Mouse (Mus musculus) left cerebral cortex, postnatal 36 days (tissue): ENCODE results near the gene Il9r. TPM values are rescaled to one million over a fixed set of nuclear protein-coding genes. Genes with fewer than 3 reads are reported as not detected.
"Not testable (repeated sequence)": the region's sequence is repeated elsewhere in the genome, so short reads cannot be mapped to it uniquely, and the experiment has no call there.

ENCODE experiments used
- DNase-seq, 2 experiments: peaks; one replicate each; pipeline ENCODE4 v3.0.0; 2021 to 2022; ENCODE audit warnings: low spot score in 2 of 2, mixed read lengths in 1 of 2
- intact Hi-C: fragments of 180-260 bp; cut with DNase I; formaldehyde crosslinking; loops from one replicate; pipeline ENCODE4 v1.15.1; 2025
- total RNA-seq, 2 experiments: library from RNA; stranded (reverse); gene quantifications; 2 replicates each; pipeline ENCODE4 v1.2.3; 2021

Gene Il9r
- total RNA-seq, 2 experiments from 2014 or later, result not detected

DNA sequence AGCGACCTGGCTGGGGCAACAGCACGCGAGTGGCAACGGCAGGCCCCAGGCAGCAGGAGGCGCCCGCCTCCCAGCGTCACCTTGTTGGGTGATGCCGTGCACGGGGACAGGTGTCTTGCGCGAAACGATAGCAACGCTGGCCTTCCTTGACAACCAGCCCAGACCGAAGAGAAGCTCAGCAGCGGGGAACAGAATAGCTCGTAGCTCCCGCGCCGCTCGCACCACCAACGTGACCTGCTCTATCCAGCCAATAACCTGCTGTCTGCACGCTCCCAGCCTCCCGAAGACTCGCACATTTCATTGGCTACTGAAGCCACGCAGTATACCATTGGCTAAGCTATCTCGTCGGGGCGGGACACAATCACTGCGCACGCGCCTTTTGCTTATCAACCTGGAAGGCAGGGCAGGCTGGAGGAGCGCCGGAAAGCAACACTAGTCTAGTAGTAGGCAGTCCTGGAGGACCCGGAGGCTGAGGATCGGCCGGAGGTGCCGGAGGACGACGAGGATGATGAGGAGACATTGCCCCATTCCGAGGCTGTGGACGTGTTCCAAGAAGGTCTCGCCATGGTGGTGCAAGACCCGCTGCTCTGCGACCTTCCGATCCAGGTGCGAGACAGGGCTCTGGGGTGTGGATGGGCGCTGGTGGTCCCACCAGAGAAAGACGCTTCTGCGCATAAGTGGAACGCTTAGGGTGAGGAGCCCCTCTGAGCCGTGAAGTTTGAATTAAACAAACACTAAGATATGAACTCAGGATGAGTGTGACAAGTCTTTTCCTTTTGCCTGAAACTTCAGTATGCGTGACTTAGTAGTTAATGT is 5.2 kb upstream of the Il9r start, which contains the start of gene Snrnp25:
Gene Snrnp25, plus strand, starts transcription at position 358 of the 816 bp plus-strand sequence.
- intact Hi-C loops, result no loop called here
- DNase-seq, result peak; percentile 92 to 94

DNA sequence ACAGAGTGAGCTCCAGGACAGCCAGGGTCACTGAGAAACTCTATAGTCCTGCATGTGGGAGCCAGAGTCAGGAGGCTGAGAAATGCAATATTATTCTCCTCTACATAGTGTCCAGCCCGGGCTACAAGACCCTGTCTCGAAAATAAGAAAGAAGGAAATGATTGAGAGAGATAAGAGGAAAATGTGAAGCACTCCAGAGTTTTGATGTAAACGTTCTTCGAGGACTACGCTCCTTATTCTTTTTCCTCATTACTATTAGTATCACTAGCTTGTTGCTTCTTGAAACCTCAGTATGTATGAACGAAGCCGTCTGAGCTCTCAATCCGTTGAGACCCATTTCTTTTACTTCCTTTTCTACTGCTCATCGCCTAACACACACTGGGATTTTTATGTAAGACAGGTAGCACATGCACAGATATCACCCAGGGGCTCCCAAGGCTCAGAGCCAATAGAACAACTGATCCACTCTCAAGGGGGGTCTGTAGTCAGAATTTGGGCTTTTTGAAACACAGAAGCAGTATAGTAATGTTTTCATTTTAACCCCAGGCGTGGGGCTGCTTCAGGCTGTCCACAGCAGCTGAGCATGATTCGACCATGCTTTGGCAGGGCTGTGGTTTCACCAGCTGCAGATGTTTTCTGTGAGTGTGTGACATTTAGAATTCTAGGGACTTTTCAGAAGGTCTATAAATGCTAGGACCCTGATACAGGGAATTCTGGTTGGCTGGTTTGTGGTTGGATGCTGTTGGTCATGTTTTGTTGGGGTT is 2.0 kb upstream of the Il9r start:
- intact Hi-C loops, result no loop called here
- DNase-seq, result no peak

GRCm38 (mm10) chr11:32200992-32201391 is 913 bp upstream of the Il9r start:
- intact Hi-C loops, DNase-seq: not testable (repeated sequence)

- intact Hi-C loops, result loop anchor here (10.0 kb wide), 1 partner anchor 396 kb away; no protein-coding TSS in a partner anchor
- no peak for DNase-seq
Measured at GRCm38 (mm10) chr11:32199230-32199629, 849 bp downstream of the Il9r start.

DNA sequence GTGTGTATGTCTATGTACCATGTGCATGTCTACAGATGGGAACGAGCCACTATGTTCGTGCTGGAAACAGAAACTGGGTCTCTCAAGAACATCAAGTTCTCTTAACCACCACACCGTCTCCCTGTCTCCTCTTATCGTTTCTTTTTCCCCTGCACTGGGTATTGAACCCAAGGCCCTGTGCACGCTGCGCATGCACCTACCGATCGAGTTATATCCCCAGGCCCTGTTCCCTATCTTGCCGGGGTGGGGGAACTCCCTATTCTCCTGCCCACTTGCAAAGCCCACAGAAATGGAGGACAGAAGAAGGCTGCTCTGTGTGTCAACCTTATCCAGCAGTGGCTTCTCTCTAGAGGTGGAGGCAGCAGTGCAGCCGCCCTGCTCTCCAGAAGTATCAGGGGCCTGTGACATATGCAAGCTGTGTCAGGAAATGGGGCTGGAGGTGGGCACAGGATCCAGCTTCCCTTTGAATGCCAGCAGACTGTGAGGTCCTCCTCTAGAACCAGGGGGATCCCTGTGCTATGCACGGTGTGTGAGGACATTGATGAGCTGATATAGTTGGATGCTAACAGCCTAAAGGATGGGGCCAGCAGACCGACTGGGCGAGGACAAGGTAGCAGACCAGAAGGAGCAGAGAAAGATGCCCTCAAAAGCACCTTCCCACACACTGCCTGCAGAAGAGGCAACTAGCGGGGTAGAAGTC is 1.7 kb downstream of the Il9r start:
- DNase-seq, result no peak
- intact Hi-C loops, result loop anchor here (10.0 kb wide), 1 partner anchor 396 kb away; no protein-coding TSS in a partner anchor

- DNase-seq, result no peak
- intact Hi-C loops, result loop anchor here (10.0 kb wide), 1 partner anchor 397 kb away; no protein-coding TSS in a partner anchor
Measured at GRCm38 (mm10) chr11:32197766-32198165, 2.3 kb downstream of the Il9r start.

GRCm38 (mm10) chr11:32196727-32197126 is 3.4 kb downstream of the Il9r start:
- no peak for DNase-seq
- intact Hi-C loops, result loop anchor here (10.0 kb wide), 1 partner anchor 398 kb away; no protein-coding TSS in a partner anchor

DNA sequence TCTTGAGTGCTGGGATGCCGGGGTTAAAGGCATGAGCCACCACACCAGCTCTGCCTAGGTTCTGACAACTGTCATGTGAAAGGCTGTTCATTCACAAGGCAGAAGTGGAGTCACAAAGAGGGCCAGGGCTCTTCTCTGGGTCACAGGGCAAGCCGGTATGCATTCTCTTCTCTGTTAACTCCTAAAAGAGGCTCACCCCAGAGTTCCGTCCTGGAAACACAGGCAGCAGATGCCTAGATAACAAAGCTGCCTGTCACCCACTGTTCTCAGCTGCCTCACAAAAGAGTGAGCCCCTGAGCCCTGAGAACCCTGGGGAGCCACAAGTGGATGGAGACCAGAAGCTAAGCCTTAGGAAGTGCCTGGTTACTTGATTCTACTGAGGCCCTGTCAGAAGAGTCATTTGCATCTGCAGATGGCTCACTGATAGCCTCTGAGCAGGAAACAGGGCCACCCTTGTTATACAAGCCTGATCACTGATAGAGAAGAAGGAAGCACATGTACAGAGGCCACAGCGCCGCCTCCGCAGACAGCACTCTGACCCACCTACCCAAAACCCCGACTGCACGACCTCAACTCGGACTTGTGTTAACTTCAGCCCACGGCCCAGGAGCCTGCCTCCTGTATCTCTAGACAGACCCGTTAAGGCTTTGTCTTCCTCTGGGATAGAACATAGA is 4.1 kb downstream of the Il9r start:
- intact Hi-C loops, result loop anchor here (10.0 kb wide), 1 partner anchor 399 kb away; no protein-coding TSS in a partner anchor
- no peak for DNase-seq

- DNase-seq, result no peak
- intact Hi-C loops, result loop anchor here (10.0 kb wide), 1 partner anchor 400 kb away; no protein-coding TSS in a partner anchor
Measured at GRCm38 (mm10) chr11:32194626-32195025, 5.5 kb downstream of the Il9r start.

DNA sequence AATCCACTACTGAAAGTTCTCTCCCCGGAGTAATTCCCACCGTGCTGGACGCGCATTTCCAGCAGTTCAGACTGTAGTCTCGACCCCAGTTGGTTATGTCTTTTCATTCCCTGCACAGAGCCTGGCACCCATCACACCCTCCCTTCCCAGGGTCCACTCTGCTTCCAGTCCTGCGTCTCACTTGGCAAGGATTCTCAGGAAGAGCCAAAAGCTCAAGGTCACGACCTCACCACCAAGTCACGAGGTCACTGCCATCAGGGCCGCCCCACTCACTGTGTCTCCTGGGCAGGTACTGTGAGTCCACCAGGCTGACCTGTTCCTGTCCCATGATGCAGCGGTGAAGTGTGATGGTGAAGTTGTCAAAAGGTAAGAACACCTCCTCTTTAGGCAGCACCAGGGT is 6.0 kb downstream of the Il9r start:
- intact Hi-C loops, result loop anchor here (10.0 kb wide), 1 partner anchor 401 kb away; no protein-coding TSS in a partner anchor
- DNase-seq, result no peak

DNA sequence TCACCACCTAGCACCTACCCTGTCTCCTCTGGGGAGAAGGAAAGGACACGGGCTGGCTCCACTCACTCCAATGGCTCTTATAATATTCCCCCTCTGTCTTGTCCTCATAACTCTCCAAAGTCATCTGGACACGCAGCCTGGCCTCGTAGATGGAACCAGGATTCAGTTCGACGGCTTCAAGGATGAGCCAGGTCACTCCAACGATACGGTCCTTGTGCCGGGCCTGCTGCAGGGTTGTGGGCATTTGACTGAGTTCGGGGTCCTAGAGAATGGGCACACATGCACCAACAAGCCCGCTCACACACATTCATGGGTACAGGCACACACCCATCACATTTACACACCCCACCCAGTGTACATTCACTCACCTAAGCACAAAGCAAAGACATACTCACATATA is 6.9 kb downstream of the Il9r start:
- intact Hi-C loops, result loop anchor here (10.0 kb wide), 1 partner anchor 402 kb away; no protein-coding TSS in a partner anchor
- no peak for DNase-seq

- intact Hi-C loops, result loop anchor here (10.0 kb wide), 1 partner anchor 404 kb away; no protein-coding TSS in a partner anchor
- no peak for DNase-seq
Measured at GRCm38 (mm10) chr11:32190603-32191110, 9.4 kb downstream of the Il9r start.

DNA sequence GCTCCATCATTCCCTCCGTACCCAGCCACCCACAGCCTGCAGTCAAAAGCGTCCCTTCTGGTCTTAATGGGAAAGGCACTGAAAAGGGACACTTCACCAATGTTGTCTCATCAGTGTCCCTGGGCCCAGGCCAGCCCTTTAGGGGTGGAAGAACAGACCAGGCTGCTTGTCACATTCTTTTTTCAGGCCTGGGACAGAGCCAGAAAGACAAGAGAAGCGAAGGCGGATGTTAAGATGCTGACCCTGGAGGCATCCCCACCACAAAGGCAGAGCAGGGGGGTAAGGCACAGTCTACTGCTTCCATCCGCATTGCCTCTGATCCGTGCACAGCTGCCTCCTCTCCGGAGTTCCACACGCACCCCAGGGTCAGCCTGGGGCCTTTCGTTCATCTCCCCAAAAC is 10.0 kb downstream of the Il9r start:
- intact Hi-C loops, result loop anchor here (10.0 kb wide), 1 partner anchor 405 kb away; no protein-coding TSS in a partner anchor
- DNase-seq, result no peak

- intact Hi-C loops, result loop anchor here (10.0 kb wide), 1 partner anchor 955 kb away; the partner anchor contains the start of gene Fgf18
Measured at GRCm38 (mm10) chr11:32189434-32189833, 10.6 kb downstream of the Il9r start.

GRCm38 (mm10) chr11:32188881-32189280 is 11.2 kb downstream of the Il9r start:
- intact Hi-C loops, result loop anchor here (10.0 kb wide), 1 partner anchor 956 kb away; the partner anchor contains the start of gene Fgf18
- no peak for DNase-seq

More at GRCm38 (mm10) chr11:32189434-32189833, 10.6 kb downstream of the Il9r start:
- no peak for DNase-seq

DNA sequence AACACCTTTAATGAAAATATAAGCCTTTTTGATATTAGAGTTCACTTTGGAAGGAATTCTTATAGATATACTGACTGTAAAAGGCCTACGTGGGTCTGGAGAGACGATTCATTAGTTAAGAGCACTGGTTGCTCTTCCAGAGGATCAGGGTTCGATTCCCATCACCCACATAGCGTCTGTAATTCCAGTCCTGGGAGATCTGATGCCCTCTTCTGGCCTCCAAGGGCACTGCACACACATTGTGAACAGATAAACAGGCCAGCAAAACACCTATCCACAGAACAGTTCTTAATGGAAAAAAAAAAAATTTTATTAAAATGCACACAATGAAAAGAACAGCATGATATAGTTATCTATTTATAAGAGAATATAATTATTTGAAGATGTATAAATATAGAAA is 12.8 kb downstream of the Il9r start:
- intact Hi-C loops, result loop anchor here (10.0 kb wide), 1 partner anchor 958 kb away; the partner anchor contains the start of gene Fgf18
- DNase-seq, result no peak

GRCm38 (mm10) chr11:32186031-32186430 is 14.0 kb downstream of the Il9r start:
- intact Hi-C loops, result loop anchor here (10.0 kb wide), 1 partner anchor 959 kb away; the partner anchor contains the start of gene Fgf18
- DNase-seq, result no peak

- intact Hi-C loops, result loop anchor here (10.0 kb wide), 1 partner anchor 960 kb away; the partner anchor contains the start of gene Fgf18
- DNase-seq, result no peak
Measured at GRCm38 (mm10) chr11:32184469-32184868, 15.6 kb downstream of the Il9r start.
